Mouse (Mus musculus): ENCODE results near the gene Cldnd2. TPM values are rescaled to one million over a fixed set of nuclear protein-coding genes. Genes with fewer than 3 reads are reported as not detected.

Cldnd2 gene
- total RNA-seq, 2 experiments from 2014 or later, result not detected

DNA sequence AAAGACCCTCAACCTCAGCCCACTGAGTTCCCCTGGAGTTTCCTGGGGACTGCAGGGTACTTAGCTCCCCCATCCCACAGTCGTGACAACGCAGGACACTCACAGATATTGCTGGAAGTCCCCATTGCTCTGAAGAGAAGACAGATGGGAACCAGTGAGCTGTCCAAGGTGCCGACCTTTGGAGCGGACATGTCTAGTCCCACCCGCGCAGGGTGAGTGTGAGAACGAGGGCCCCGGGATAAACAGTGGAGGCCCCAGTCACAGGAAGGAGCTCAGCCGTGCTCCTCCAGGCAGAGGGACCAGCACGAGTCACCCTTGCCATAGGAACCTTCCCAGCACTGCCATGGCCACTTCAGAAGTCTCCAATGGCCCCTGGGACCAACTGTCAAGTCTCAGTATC is 42.7 kb downstream of the Cldnd2 start:
- intact Hi-C loops (cut with DNase I), result no loop called here
- DNase-seq (ENCODE audit: low spot score), result no peak

DNA sequence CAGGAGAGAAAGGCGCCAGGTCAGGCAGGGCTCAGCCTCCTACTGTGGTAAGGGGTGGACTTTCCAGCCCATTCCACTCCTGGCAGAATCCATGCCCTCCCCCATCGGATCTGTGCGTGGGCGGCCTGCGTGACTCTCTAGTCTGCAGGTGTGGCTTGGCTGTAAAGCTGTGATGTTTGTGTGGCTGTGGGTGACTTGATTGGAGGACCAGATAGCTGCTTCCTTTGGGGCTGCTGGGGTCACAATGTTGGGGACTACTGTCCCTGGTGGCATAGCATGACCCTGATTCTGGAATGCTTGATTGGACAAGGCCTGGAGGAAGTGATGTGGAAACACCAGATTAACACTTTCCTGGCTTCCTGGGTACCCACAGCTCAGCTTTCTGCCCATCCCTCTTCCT is 48.1 kb downstream of the Cldnd2 start:
- intact Hi-C loops (cut with DNase I), result no loop called here
- DNase-seq (ENCODE audit: low spot score), result no peak

DNA sequence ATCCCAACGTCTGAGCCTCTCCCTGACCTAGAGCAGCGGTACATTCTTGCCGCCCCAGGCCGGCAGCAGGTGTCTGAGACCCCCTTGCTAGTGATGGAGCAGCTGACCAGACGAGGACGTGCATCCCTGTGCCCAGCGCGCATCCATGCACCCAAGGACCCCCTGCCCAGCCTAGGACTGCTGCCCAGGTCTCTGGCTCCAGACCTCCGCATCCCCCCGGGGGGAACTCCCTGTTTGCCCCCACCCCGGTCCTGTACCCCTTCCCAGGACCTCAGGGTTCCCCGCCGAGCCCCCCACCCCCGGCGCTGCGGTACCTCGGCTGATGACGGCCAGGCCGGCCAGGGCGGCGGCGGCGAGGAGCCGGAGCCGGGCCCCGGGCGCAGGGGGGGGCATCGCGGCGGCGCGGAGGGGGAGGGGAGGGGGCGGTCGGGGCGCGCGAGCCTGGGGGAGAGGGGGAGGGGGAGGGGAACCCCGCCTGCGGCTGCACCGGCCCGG is 49.1 kb downstream of the Cldnd2 start, which contains the start of gene Iglon5:
Iglon5 (minus strand) TSS at position 445 of the 495 bp plus-strand sequence.
- no peak for DNase-seq (ENCODE audit: low spot score)
- intact Hi-C loops (cut with DNase I), result no loop called here

GRCm38 (mm10) chr7:43490182-43490584 is 49.6 kb downstream of the Cldnd2 start:
- intact Hi-C loops (cut with DNase I), result no loop called here

DNA sequence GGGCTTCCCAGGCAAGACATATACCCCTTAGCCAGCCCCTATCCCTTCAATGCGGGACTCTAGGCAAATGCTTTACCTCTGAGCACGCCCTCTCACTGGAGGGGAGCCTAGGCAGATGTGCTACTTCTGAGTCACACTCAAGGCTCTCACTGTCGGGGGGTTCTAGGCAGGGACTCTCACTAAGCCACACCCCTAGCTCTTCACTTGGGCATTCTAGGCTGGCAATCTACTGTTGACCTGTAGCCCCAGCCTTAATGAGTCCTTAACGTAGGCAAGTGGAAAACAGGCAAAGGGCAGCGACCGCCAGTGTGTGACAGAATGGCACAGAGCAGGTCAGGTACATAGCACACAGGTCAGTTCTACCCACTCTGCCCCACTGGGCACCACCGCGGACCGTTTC is 50.3 kb downstream of the Cldnd2 start:
- DNase-seq (ENCODE audit: low spot score), result no peak
- intact Hi-C loops (cut with DNase I), result no loop called here

More at GRCm38 (mm10) chr7:43490182-43490584, 49.6 kb downstream of the Cldnd2 start:
- DNase-seq (ENCODE audit: low spot score), result no peak

Small RNA genes lying within 50 kb of the gene (microRNA-seq; reads per million reads assigned to microRNA genes)
- 5.6 reads per million, percentile 16 among the genes with 10 or more reads in this experiment for gene Mir7051

Other genes with a start within 250 kb of the Cldnd2 start
- 10 to 100 TPM; 17.3 to 18.4 TPM for gene Zfp715, start 127.5 kb upstream of the Cldnd2 start, total RNA-seq (2021)
- gene Siglecf, start 89.4 kb upstream of the Cldnd2 start, total RNA-seq (2021), result not detected
- under 1 TPM; 0.13 to 0.14 TPM for gene Siglecg, start 32.6 kb upstream of the Cldnd2 start, total RNA-seq (2021)
- not detected for gene Lim2, start 13.1 kb upstream of the Cldnd2 start, total RNA-seq (2021)
- not detected for gene Nkg7, start 3.7 kb upstream of the Cldnd2 start, total RNA-seq (2021)
- 1,000 to 10,000 TPM; 1,293 to 1,340 TPM for gene Etfb, start 3.3 kb downstream of the Cldnd2 start, total RNA-seq (2021)
- gene Gm45233, start 3.3 kb downstream of the Cldnd2 start, total RNA-seq (2021), result under 1 TPM; 0.39 to 0.61 TPM
- 1 to 10 TPM in 1 of 2 experiments, under 1 TPM in 1; 0.81 to 1.8 TPM for gene Vsig10l, start 22.4 kb downstream of the Cldnd2 start, total RNA-seq (2021)
- under 1 TPM; 0.13 to 0.22 TPM for gene Iglon5, start 49.3 kb downstream of the Cldnd2 start, total RNA-seq (2021)
- gene 4931406B18Rik, start 65.2 kb downstream of the Cldnd2 start, total RNA-seq (2021), result not detected
- gene Cd33, start 103.6 kb downstream of the Cldnd2 start, total RNA-seq (2021), result 1 to 10 TPM; 3.2 to 3.4 TPM
- gene Zfp658, start 121.5 kb downstream of the Cldnd2 start, total RNA-seq (2021), result 1 to 10 TPM in 1 of 2 experiments, under 1 TPM in 1; 0.70 to 1.1 TPM
- 1 to 10 TPM; 7.4 to 7.7 TPM for gene Zfp719, start 138.8 kb downstream of the Cldnd2 start, total RNA-seq (2021)
- gene Zfp819, start 166.4 kb downstream of the Cldnd2 start, total RNA-seq (2021), result not detected
- not detected for gene Ceacam18, start 193.9 kb downstream of the Cldnd2 start, total RNA-seq (2021)
- 1 to 10 TPM; 1.1 TPM for gene Siglece, start 219.4 kb downstream of the Cldnd2 start, total RNA-seq (2021)
- gene Ctu1, start 231.2 kb downstream of the Cldnd2 start, total RNA-seq (2021), result 1 to 10 TPM; 3.2 to 3.8 TPM
- under 1 TPM; 0.28 to 0.34 TPM for gene Klk14, start 249.6 kb downstream of the Cldnd2 start, total RNA-seq (2021)